Mouse (Mus musculus): ENCODE data around the gene Rchy1. TPM values are rescaled to one million over a fixed set of nuclear protein-coding genes. Genes with fewer than 3 reads are reported as not detected.

Rchy1 gene
- total RNA-seq, 1 experiment = 31.6 TPM

DNA sequence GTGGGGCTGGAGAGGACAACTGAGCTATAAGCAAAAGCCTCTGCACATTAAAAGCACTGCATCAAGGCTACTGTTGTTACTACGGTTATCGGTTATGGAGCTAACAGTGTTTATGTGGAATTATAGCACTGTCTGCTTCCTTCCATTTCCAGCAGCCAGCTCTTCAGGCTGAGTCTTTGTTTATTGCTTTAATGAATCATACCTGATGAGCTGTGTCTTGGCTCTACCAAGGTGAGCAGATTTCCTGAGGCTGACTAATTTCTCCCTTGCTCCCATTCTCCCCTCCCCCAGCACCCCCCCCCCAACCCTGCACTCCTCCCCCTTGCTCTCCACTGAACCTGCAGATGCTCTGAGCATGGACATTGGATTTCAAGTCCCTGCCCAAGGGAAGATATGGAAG, 24.9 kb upstream of the Rchy1 start:
- Histone ChIP-seq H3K27ac (ENCODE audit: insufficient read depth, low read depth, low read length, poor library complexity, severe bottlenecking) (no peak overlapping the region), H3K9me3 (ENCODE audit: control insufficient read depth, insufficient read depth, low read depth, low read length) (no peaks in the 10 kb centered on the region), H3K36me3 (ENCODE audit: control insufficient read depth, insufficient read depth, low read length, poor library complexity, severe bottlenecking) (no peaks in the 10 kb centered on the region), H3K4me3 (ENCODE audit: insufficient read depth in 1 of 2, low read depth in 1 of 2, low read length in 2 of 2, poor library complexity in 1 of 2, severe bottlenecking in 1 of 2) (no peak overlapping the region), H3K4me1 (ENCODE audit: control insufficient read depth in 2 of 2, insufficient read depth in 2 of 2, low read length in 2 of 2, poor library complexity in 1 of 2) (peaks cover 0 to 3% of the 10 kb centered on the region in 2 experiments; a peak in 2 of 4 replicates), H3K9ac (ENCODE audit: insufficient read depth, low read depth, low read length, poor library complexity, severe bottlenecking) (no peak overlapping the region)
- in situ Hi-C loops (cut with MboI; ENCODE audit: low sequenced_read_pairs in 2 of 2, unreplicated experiment in 2 of 2) = no loop called here
- TF ChIP-seq HCFC1 (IDR thresholded peaks at IDR 0.05; ENCODE audit: borderline replicate concordance, insufficient read depth, low read length) (no peak), CHD2 (IDR thresholded peaks at IDR 0.05; ENCODE audit: low read depth, low read length) (no peak), MAFK (IDR thresholded peaks at IDR 0.05; ENCODE audit: insufficient read depth, low read depth, low read length) (no peak), ZNF384 (IDR thresholded peaks at IDR 0.05; ENCODE audit: low read depth, low read length) (no peak), ZC3H11A (IDR thresholded peaks at IDR 0.05; ENCODE audit: borderline replicate concordance, low read depth, low read length) (no peak)
- no peak for DNase-seq (ENCODE audit: low read depth, low spot score)

GRCm38 (mm10) chr5:91987236-91987635, 24.4 kb upstream of the Rchy1 start, which contains the start of gene Odaph:
TSS of gene Odaph (plus strand) at chr5:91987475.
- DNase-seq (ENCODE audit: low read depth, low spot score) = no peak
- no peak for TF ChIP-seq HCFC1 (IDR thresholded peaks at IDR 0.05; ENCODE audit: borderline replicate concordance, insufficient read depth, low read length)
- TF ChIP-seq ZNF384 (IDR thresholded peaks at IDR 0.05; ENCODE audit: low read depth, low read length) = no peak
- TF ChIP-seq CHD2 (IDR thresholded peaks at IDR 0.05; ENCODE audit: low read depth, low read length) = no peak
- no peak for TF ChIP-seq MAFK (IDR thresholded peaks at IDR 0.05; ENCODE audit: insufficient read depth, low read depth, low read length)
- no peak for TF ChIP-seq ZC3H11A (IDR thresholded peaks at IDR 0.05; ENCODE audit: borderline replicate concordance, low read depth, low read length)
- in situ Hi-C loops (cut with MboI; ENCODE audit: low sequenced_read_pairs in 2 of 2, unreplicated experiment in 2 of 2) = no loop called here
- H3K9ac ChIP-seq (ENCODE audit: insufficient read depth, low read depth, low read length, poor library complexity, severe bottlenecking) = no peak within 1 kb of the TSS
- H3K4me3 ChIP-seq (ENCODE audit: insufficient read depth in 1 of 2, low read depth in 1 of 2, low read length in 2 of 2, poor library complexity in 1 of 2, severe bottlenecking in 1 of 2) = no peak within 1 kb of the TSS
- H3K9me3 ChIP-seq (ENCODE audit: control insufficient read depth, insufficient read depth, low read depth, low read length) = no peaks in the 10 kb centered on the region
- H3K27ac ChIP-seq (ENCODE audit: insufficient read depth, low read depth, low read length, poor library complexity, severe bottlenecking) = no peak within 1 kb of the TSS
- H3K36me3 ChIP-seq (ENCODE audit: control insufficient read depth, insufficient read depth, low read length, poor library complexity, severe bottlenecking) = no peaks in the 10 kb centered on the region
- peaks cover 0 to 3% of the 10 kb centered on the region in 2 experiments; a peak in 2 of 4 replicates for H3K4me1 ChIP-seq (ENCODE audit: control insufficient read depth in 2 of 2, insufficient read depth in 2 of 2, low read length in 2 of 2, poor library complexity in 1 of 2)

DNA sequence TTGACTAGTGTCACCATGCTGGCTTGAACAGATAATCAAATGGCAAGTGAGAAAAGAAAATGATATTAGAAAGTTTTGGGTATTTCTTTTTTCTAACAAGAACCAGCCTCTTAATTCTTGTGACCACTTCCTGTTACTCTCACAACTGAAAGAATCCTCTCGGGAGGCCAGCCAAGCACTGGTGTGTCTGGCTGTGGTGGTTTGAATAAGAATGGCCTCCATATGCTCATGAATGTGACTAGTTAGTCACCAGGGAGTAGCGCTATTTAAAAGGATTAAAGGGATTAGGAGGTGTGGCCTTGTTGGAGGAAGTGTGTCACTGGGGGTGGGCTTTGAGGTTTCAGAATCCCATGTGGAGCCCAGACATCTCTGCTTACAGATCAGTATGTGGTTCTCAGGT, 22.9 kb upstream of the Rchy1 start:
- Histone ChIP-seq H3K36me3 (ENCODE audit: control insufficient read depth, insufficient read depth, low read length, poor library complexity, severe bottlenecking) (no peaks in the 10 kb centered on the region), H3K9ac (ENCODE audit: insufficient read depth, low read depth, low read length, poor library complexity, severe bottlenecking) (no peak overlapping the region), H3K4me1 (ENCODE audit: control insufficient read depth in 2 of 2, insufficient read depth in 2 of 2, low read length in 2 of 2, poor library complexity in 1 of 2) (no peaks in the 10 kb centered on the region; a peak in 2 of 4 replicates), H3K9me3 (ENCODE audit: control insufficient read depth, insufficient read depth, low read depth, low read length) (no peaks in the 10 kb centered on the region), H3K4me3 (ENCODE audit: insufficient read depth in 1 of 2, low read depth in 1 of 2, low read length in 2 of 2, poor library complexity in 1 of 2, severe bottlenecking in 1 of 2) (no peak overlapping the region), H3K27ac (ENCODE audit: insufficient read depth, low read depth, low read length, poor library complexity, severe bottlenecking) (no peak overlapping the region)
- no peak for DNase-seq (ENCODE audit: low read depth, low spot score)
- no peak for TF ChIP-seq ZNF384 (IDR thresholded peaks at IDR 0.05; ENCODE audit: low read depth, low read length)
- TF ChIP-seq MAFK (IDR thresholded peaks at IDR 0.05; ENCODE audit: insufficient read depth, low read depth, low read length) = no peak
- TF ChIP-seq CHD2 (IDR thresholded peaks at IDR 0.05; ENCODE audit: low read depth, low read length) = no peak
- no peak for TF ChIP-seq HCFC1 (IDR thresholded peaks at IDR 0.05; ENCODE audit: borderline replicate concordance, insufficient read depth, low read length)
- no peak for TF ChIP-seq ZC3H11A (IDR thresholded peaks at IDR 0.05; ENCODE audit: borderline replicate concordance, low read depth, low read length)
- in situ Hi-C loops (cut with MboI; ENCODE audit: low sequenced_read_pairs in 2 of 2, unreplicated experiment in 2 of 2) = no loop called here

DNA sequence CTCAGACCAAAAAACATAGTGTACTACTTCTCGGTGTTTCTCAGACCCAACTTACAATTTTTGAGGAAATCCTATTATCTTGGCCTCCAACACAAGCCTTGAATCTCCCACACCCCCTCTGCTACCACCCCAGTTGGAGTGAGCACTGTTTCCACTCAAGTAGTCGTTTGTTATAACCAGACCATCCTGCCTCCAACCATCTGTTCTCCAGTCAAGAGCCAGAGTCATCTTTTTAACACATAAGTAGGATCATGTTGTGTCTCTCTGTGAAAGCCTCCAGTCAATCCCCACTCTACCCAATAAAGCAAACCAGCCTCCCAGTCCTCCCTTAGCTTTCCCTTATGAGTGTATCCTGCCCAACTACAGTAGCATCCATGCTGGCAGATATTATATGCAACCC, 20.6 kb upstream of the Rchy1 start:
- no peak overlapping the region for H3K9ac ChIP-seq (ENCODE audit: insufficient read depth, low read depth, low read length, poor library complexity, severe bottlenecking)
- no peak for DNase-seq (ENCODE audit: low read depth, low spot score)
- H3K27ac ChIP-seq (ENCODE audit: insufficient read depth, low read depth, low read length, poor library complexity, severe bottlenecking) = no peak overlapping the region
- H3K4me3 ChIP-seq (ENCODE audit: insufficient read depth in 1 of 2, low read depth in 1 of 2, low read length in 2 of 2, poor library complexity in 1 of 2, severe bottlenecking in 1 of 2) = no peak overlapping the region
- no peaks in the 10 kb centered on the region for H3K36me3 ChIP-seq (ENCODE audit: control insufficient read depth, insufficient read depth, low read length, poor library complexity, severe bottlenecking)
- TF ChIP-seq CHD2 (IDR thresholded peaks at IDR 0.05; ENCODE audit: low read depth, low read length) (no peak), ZC3H11A (IDR thresholded peaks at IDR 0.05; ENCODE audit: borderline replicate concordance, low read depth, low read length) (no peak), ZNF384 (IDR thresholded peaks at IDR 0.05; ENCODE audit: low read depth, low read length) (no peak), MAFK (IDR thresholded peaks at IDR 0.05; ENCODE audit: insufficient read depth, low read depth, low read length) (no peak), HCFC1 (IDR thresholded peaks at IDR 0.05; ENCODE audit: borderline replicate concordance, insufficient read depth, low read length) (no peak)
- no peaks in the 10 kb centered on the region; a peak in 2 of 4 replicates for H3K4me1 ChIP-seq (ENCODE audit: control insufficient read depth in 2 of 2, insufficient read depth in 2 of 2, low read length in 2 of 2, poor library complexity in 1 of 2)
- in situ Hi-C loops (cut with MboI; ENCODE audit: low sequenced_read_pairs in 2 of 2, unreplicated experiment in 2 of 2) = no loop called here
- no peaks in the 10 kb centered on the region for H3K9me3 ChIP-seq (ENCODE audit: control insufficient read depth, insufficient read depth, low read depth, low read length)
